Mouse (Mus musculus) bone marrow, adult 2 months (tissue): Measurements from ENCODE around the gene Washc4.

Source experiments
- CTCF ChIP-seq: fragments of 200-500 bp; IDR thresholded peaks from 2 replicates; pipeline ENCODE4 v1.5.1; 2011; ENCODE audit warnings: low read length, control low read depth; ENCODE audit not compliant: control insufficient read depth, insufficient read depth
- POLR2A ChIP-seq: fragments of 200-500 bp; IDR thresholded peaks from 2 replicates; pipeline ENCODE4 v1.6.1; 2011; ENCODE audit warnings: low read depth, mild to moderate bottlenecking, control low read depth, low read length, borderline replicate concordance; ENCODE audit not compliant: control insufficient read depth

DNA sequence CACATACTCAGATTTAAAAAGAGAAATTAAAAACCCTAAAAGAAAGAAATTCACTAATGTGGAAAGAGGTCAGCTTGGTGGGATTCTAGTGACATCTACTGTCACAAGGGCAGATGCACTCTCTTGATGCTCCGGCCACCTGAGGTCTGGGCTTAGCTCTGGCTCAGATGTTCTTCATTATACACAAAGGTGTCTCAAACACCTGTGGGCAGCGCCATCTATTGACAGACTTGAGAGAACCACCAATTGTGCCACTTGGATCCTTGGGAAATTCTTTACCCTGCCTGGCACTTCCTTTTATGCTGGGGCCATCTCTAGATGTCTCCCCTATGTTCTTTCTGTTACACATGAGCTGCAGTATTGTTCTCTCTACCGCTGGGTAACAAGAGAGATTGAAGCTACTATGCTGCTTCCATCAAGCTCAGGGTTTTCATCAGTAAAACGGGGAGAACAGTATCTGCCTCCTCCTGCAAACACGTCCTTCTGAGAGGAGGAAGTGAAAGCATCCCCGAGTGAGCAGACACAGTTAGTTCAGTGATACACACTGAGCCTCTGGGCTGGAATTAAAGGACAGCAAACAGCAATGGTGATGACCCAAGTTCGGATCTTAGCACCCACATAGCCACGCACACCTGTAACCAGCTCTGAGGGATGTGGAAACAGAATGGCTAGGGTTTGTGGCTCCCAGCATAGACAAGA is 34.4 kb upstream of the Washc4 start:
- peak; percentile 15; the same call in 1 of the 2 replicates for TF ChIP-seq CTCF
- no peak for TF ChIP-seq POLR2A
